Mouse (Mus musculus) hindbrain, embryonic 14.5 days (tissue): Measurements from ENCODE around the gene Rras. TPM values are rescaled to one million over a fixed set of nuclear protein-coding genes. Genes with fewer than 3 reads are reported as not detected.

Source experiments
- ATAC-seq: fragments of 200-750 bp; cut with Nextera tagmentation; 2 replicates; pipeline ENCODE4 v1.8.0; 2017; ENCODE audit warnings: moderate number of reproducible peaks, mild to moderate bottlenecking, moderate TSS enrichment, moderate library complexity; ENCODE audit not compliant: low FRiP score
- DNase-seq: peaks from one replicate; pipeline ENCODE4 v3.0.0-alpha.2; 2015; ENCODE audit warnings: low spot score
- H3K27ac ChIP-seq: fragments of 300-500 bp; sonication (generic); 2 replicates; pipeline ENCODE4 v1.5.1; 2014; ENCODE audit warnings: mild to moderate bottlenecking, moderate library complexity
- H3K27me3 ChIP-seq: fragments of 300-500 bp; sonication (generic); 2 replicates; pipeline ENCODE4 v1.6.1; 2014; ENCODE audit warnings: mild to moderate bottlenecking, low read length, mixed read lengths; ENCODE audit not compliant: control insufficient read depth, insufficient read depth
- H3K36me3 ChIP-seq: fragments of 300-500 bp; sonication (generic); replicated peaks from 2 replicates; pipeline ENCODE4 v1.6.1; 2014; ENCODE audit not compliant: control insufficient read depth, insufficient read depth
- H3K4me1 ChIP-seq: fragments of 300-500 bp; sonication (generic); replicated peaks from 2 replicates; pipeline ENCODE4 v1.6.1; 2014; ENCODE audit warnings: antibody characterized with exemption, low read length, mixed read lengths; ENCODE audit not compliant: control insufficient read depth, insufficient read depth
- H3K4me2 ChIP-seq: fragments of 300-500 bp; sonication (generic); replicated peaks from 2 replicates; pipeline ENCODE4 v1.6.1; 2014; ENCODE audit warnings: mild to moderate bottlenecking, moderate library complexity
- H3K4me3 ChIP-seq: fragments of 300-500 bp; sonication (generic); replicated peaks from 2 replicates; pipeline ENCODE4 v1.5.1; 2014; ENCODE audit warnings: mild to moderate bottlenecking, low read length
- H3K9ac ChIP-seq: fragments of 300-500 bp; sonication (generic); 2 replicates; pipeline ENCODE4 v1.6.1; 2014
- H3K9me3 ChIP-seq: fragments of 300-500 bp; sonication (generic); 2 replicates; pipeline ENCODE4 v1.6.1; 2016; ENCODE audit warnings: low read length; ENCODE audit not compliant: control insufficient read depth
- WGBS: fragments of 180-500 bp; shearing (Covaris S2); extraction: QIAGEN DNeasy Blood & Tissue Kit; methylation state at CpG from one replicate; pipeline ENCODE4 v1.1.7; 2014; 5-methylcytosine and 5-hydroxymethylcytosine counted together
- polyA plus RNA-seq: library from polyadenylated mRNA; unstranded; fragments of >200 nt; fragmentation: Nextera tagmentation; extraction: Ambion mirVana; gene quantifications from 2 replicates; pipeline ENCODE4 v1.2.1, GENCODE M21; 2014

Gene Rras
- polyA plus RNA-seq, 1 experiment from 2014 or later, result 14.2 TPM

- H3K36me3 ChIP-seq, result peaks cover 78% of the 10 kb centered on the region
- ATAC-seq (no peak), DNase-seq (no peak)
- WGBS, result 98% methylated on average over 14 of the region's 14 CpGs
- no peak overlapping the region for H3K4me2 ChIP-seq
- H3K27me3 ChIP-seq, result no peaks in the 10 kb centered on the region
- no peak overlapping the region for H3K27ac ChIP-seq
- H3K4me1 ChIP-seq, result peaks cover 15% of the 10 kb centered on the region
- H3K4me3 ChIP-seq, result no peak overlapping the region
- H3K9ac ChIP-seq, result no peak overlapping the region
- no peaks in the 10 kb centered on the region for H3K9me3 ChIP-seq
Observed at GRCm38 (mm10) chr7:45047491-45047890, 29.7 kb downstream of the Rras start.

DNA sequence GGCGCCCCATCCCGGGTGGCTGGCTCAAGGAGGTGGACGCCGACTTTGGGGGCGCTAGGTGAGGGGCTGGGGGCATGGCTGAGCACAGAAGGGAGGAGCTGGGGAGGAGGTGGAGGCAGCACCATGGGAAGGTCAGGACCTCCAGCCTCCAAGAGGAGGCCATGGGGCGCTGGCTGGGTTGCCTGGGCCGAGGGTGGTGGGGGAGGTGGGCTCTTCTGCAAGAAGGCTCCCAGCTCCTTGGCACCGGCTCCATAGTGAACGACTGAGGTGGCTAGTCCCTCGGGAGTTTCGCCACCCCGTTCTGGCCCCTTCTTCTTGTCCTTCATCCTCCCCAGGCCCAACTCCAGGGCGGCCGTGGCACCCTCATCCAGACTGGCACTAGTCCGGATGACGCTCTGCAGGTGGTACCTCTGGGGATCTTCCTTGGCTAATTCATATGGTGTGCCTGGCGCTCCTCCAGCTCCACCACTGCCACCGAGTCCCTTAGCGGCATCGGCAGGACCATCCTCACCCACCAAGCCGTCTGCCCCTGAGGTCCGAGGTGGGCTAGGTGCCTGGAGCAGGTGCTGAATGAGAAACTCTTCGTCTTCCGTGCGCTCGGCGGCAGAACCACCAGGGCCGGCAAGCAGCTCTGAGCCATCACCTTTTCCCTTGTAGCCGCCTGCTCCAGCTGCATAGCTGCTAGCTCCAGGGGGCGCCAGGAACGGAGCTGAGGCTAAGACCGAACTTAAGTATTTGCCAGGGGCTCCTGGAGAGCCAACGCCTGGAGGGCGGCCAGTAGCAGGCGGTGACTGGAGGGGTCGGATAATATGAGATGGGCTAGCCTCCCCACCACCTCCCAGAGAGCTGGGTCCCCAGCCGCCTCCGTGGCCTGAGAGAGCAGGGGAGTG, 30.5 kb downstream of the Rras start:
- Histone ChIP-seq H3K9ac (no peak overlapping the region), H3K9me3 (no peaks in the 10 kb centered on the region), H3K4me1 (peaks cover 15% of the 10 kb centered on the region), H3K27me3 (no peaks in the 10 kb centered on the region), H3K4me3 (no peak overlapping the region), H3K36me3 (peaks cover 70% of the 10 kb centered on the region), H3K27ac (no peak overlapping the region), H3K4me2 (no peak overlapping the region)
- WGBS, result 93% methylated on average over 38 of the region's 38 CpGs
- DNase-seq, result no peak
- ATAC-seq, result no peak

DNA sequence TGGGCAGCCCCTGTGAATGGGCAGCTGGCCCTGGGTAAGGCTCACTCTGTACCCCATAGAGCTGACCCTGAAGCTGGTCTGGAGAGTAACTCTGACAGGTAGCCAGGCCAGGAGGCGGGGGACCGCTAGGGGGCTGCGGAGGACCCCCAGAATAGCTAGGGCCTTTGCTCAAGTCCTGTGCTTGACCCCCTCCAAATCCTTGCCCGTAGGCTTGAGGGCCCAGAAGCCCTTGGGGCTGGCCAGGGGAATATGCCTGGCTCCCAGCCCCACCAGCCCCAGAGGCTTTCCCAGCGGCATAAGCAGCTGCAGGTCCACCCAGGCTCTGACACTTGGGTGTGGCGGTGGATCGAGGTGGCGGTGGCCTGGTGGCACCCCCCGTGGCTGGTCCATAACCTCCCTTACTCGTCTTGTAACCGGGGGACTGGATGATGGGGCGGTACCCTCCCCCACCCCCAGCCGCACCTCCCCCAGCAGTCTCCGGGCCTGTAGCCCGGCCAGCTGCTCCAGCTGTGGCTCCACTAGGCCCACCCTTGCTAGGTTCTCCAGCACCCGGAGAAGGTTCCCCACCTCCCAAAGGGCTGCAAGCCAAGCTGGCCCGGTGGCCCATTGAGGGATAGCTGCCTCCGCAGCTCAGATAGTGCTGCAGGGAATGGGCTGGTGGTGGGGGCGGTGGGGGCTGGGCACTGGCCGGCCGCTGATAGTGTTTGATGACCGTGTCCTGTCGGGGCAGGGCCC, 31.3 kb downstream of the Rras start:
- no peak for DNase-seq
- Histone ChIP-seq H3K36me3 (peaks cover 62% of the 10 kb centered on the region), H3K9ac (no peak overlapping the region), H3K27ac (no peak overlapping the region), H3K4me1 (peaks cover 18% of the 10 kb centered on the region), H3K9me3 (no peaks in the 10 kb centered on the region), H3K4me3 (no peak overlapping the region), H3K27me3 (no peaks in the 10 kb centered on the region), H3K4me2 (no peak overlapping the region)
- no peak for ATAC-seq
- 90% methylated on average over 22 of the region's 23 CpGs for WGBS

- peak; percentile 82 for DNase-seq
- ATAC-seq, result peak; percentile 67
- Histone ChIP-seq H3K36me3 (peaks cover 42% of the 10 kb centered on the region), H3K4me1 (peaks cover 18% of the 10 kb centered on the region), H3K9ac (peak overlapping the region; percentile 91), H3K9me3 (no peaks in the 10 kb centered on the region), H3K27ac (peak overlapping the region; percentile 100), H3K27me3 (no peaks in the 10 kb centered on the region), H3K4me3 (peak overlapping the region; percentile 59), H3K4me2 (peak overlapping the region; percentile 99)
- 5% methylated on average over 16 of the region's 16 CpGs for WGBS
Observed at GRCm38 (mm10) chr7:45050945-45051600, 33.3 kb downstream of the Rras start.

DNA sequence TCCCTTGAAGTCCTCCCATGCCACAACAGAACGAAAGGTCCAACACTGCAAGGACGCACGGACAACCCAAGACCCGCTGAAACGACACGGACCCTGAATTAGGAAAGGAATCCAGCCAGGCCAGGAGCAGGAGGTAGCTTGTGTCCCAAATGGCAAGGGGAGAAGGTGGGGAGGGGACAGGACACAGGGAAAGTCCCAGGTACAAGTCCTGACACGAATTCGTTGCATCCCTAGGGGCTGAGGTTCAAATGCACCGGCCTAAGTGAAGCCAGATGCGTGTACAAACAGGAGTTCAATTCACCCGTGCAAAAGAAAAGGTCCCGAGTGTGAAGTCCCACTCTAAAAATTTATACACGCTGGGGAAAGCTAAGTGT, 33.8 kb downstream of the Rras start:
- under 1% methylated on average over 13 of the region's 13 CpGs for WGBS
- H3K4me1 ChIP-seq, result peaks cover 18% of the 10 kb centered on the region
- no peaks in the 10 kb centered on the region for H3K9me3 ChIP-seq
- DNase-seq, result no peak
- H3K36me3 ChIP-seq, result peaks cover 37% of the 10 kb centered on the region
- peak overlapping the region; percentile 99 for H3K4me2 ChIP-seq
- H3K4me3 ChIP-seq, result peak overlapping the region; percentile 59
- H3K9ac ChIP-seq, result peak overlapping the region; percentile 91
- no peak for ATAC-seq
- H3K27me3 ChIP-seq, result no peaks in the 10 kb centered on the region
- H3K27ac ChIP-seq, result peak overlapping the region; percentile 100

- no peak for DNase-seq
- Histone ChIP-seq H3K9me3 (no peaks in the 10 kb centered on the region), H3K36me3 (peaks cover 29% of the 10 kb centered on the region), H3K9ac (peak overlapping the region; percentile 91), H3K4me3 (peak overlapping the region; percentile 59), H3K4me1 (peaks cover 18% of the 10 kb centered on the region), H3K27ac (peak overlapping the region; percentile 100), H3K27me3 (no peaks in the 10 kb centered on the region), H3K4me2 (peak overlapping the region; percentile 99)
- ATAC-seq, result no peak
- under 1% methylated on average over 38 of the region's 38 CpGs for WGBS
Observed at GRCm38 (mm10) chr7:45052181-45052861, 34.6 kb downstream of the Rras start.

- Histone ChIP-seq H3K27me3 (no peaks in the 10 kb centered on the region), H3K9ac (peak within 1 kb of the TSS; percentile 91), H3K4me2 (peak within 1 kb of the TSS; percentile 99), H3K27ac (peak within 1 kb of the TSS; percentile 100), H3K4me1 (peaks cover 18% of the 10 kb centered on the region), H3K4me3 (peak within 1 kb of the TSS; percentile 59), H3K9me3 (no peaks in the 10 kb centered on the region), H3K36me3 (peaks cover 25% of the 10 kb centered on the region)
- ATAC-seq (no peak), DNase-seq (peak; percentile 53)
- 0% methylated on average over 10 of the region's 18 CpGs for WGBS
Observed at GRCm38 (mm10) chr7:45052862-45053116, 35.0 kb downstream of the Rras start, which contains the start of gene Prr12. Gene Prr12, minus strand, starts transcription at chr7:45052881.

- Histone ChIP-seq H3K4me2 (peak overlapping the region; percentile 99), H3K27me3 (no peaks in the 10 kb centered on the region), H3K36me3 (peaks cover 19% of the 10 kb centered on the region), H3K9ac (peak overlapping the region; percentile 91), H3K4me3 (peak overlapping the region; percentile 59), H3K4me1 (peaks cover 18% of the 10 kb centered on the region), H3K9me3 (no peaks in the 10 kb centered on the region), H3K27ac (peak overlapping the region; percentile 100)
- under 1% methylated on average over 27 of the region's 59 CpGs for WGBS
- ATAC-seq (peak; percentile 55), DNase-seq (peak; percentile 79)
Observed at GRCm38 (mm10) chr7:45053117-45053930, 35.6 kb downstream of the Rras start.
